Mouse (Mus musculus) neutrophil, adult 59 days (primary cell): ENCODE results near the gene Pah. TPM values are rescaled to one million over a fixed set of nuclear protein-coding genes. Genes with fewer than 3 reads are reported as not detected.

Experiments
- total RNA-seq, 2 experiments: library from RNA; stranded (reverse); gene quantifications; 1 replicate in 1 of 2; 2 replicates in 1 of 2; pipeline ENCODE4 v1.2.4; 2023

Gene Pah
- total RNA-seq, result not detected

GRCm38 (mm10) chr10:87521646-87522045 is at the start of gene Pah:
Gene Pah, plus strand, starts transcription at chr10:87521795.

GRCm38 (mm10) chr10:87493576-87493975 is 28.0 kb upstream of the Pah start, which contains the start of gene Ascl1:
Gene Ascl1, minus strand, starts transcription at chr10:87493660.

Other genes with a start within 250 kb of the Pah start
- not detected for gene Ascl1, start 28.1 kb upstream of the Pah start, total RNA-seq